Mouse (Mus musculus) gastrocnemius, postnatal 14 days (tissue): Measurements from ENCODE around the gene Gm10490. TPM values are rescaled to one million over a fixed set of nuclear protein-coding genes. Genes with fewer than 3 reads are reported as not detected.
A peak's percentile ranks its signal among the peaks of the same experiment; 100 is the strongest.
"Not testable (repeated sequence)": the region's sequence is repeated elsewhere in the genome, so short reads cannot be mapped to it uniquely, and the experiment has no call there.

ENCODE experiments used
- DNase-seq: peaks from one replicate; pipeline ENCODE4 v3.0.0; 2021; ENCODE audit warnings: mixed read lengths
- intact Hi-C: fragments of 180-260 bp; cut with DNase I; formaldehyde crosslinking; loops from one replicate; pipeline ENCODE4 v1.15.1; 2025; ENCODE audit warnings: low total_unique reads
- long read RNA-seq, 2 experiments: library from polyadenylated mRNA; stranded (forward); transcript quantifications; one replicate each; pipeline ENCODE4 v2.0.0; 2021
- total RNA-seq, 2 experiments: library from RNA; stranded (reverse); gene quantifications; 2 replicates each; pipeline ENCODE4 v1.2.3; 2021

Gene Gm10490
- not detected for total RNA-seq
- long read RNA-seq, experiment 1 = 0 reads
- long read RNA-seq, experiment 2 = 0 reads

- DNase-seq, intact Hi-C loops: not testable (repeated sequence)
Observed at GRCm38 (mm10) chrX:7909242-7909641, at the start of gene Gm10490. Gene Gm10490 (plus strand): TSS chrX:7909542.

GRCm38 (mm10) chrX:7863181-7863580 lies 46.2 kb upstream of the Gm10490 start:
- DNase-seq = no peak
- intact Hi-C loops = no loop called here

- DNase-seq = no peak
- intact Hi-C loops = no loop called here
Observed at GRCm38 (mm10) chrX:7864551-7864950, 44.8 kb upstream of the Gm10490 start.

GRCm38 (mm10) chrX:7865343-7865742 lies 44.0 kb upstream of the Gm10490 start:
- no peak for DNase-seq
- intact Hi-C loops = no loop called here

- intact Hi-C loops = no loop called here
- no peak for DNase-seq
Observed at GRCm38 (mm10) chrX:7865786-7866185, 43.6 kb upstream of the Gm10490 start.

- intact Hi-C loops = no loop called here
- DNase-seq = no peak
Observed at GRCm38 (mm10) chrX:7867141-7867540, 42.2 kb upstream of the Gm10490 start.

GRCm38 (mm10) chrX:7868506-7868905 lies 40.8 kb upstream of the Gm10490 start:
- no peak for DNase-seq
- intact Hi-C loops = loop anchor here (2.0 kb wide), 1 partner anchor 16 kb away; no protein-coding TSS in a partner anchor

GRCm38 (mm10) chrX:7869826-7870225 lies 39.5 kb upstream of the Gm10490 start:
- no peak for DNase-seq
- intact Hi-C loops = loop anchor here (2.0 kb wide), 1 partner anchor 17 kb away; no protein-coding TSS in a partner anchor

GRCm38 (mm10) chrX:7878007-7878419 lies 31.3 kb upstream of the Gm10490 start, which contains the start of gene Pim2:
Gene Pim2 (plus strand): TSS chrX:7878262.
- DNase-seq = peak; percentile 57
- intact Hi-C loops = no loop called here

- no peak for DNase-seq
- intact Hi-C loops = no loop called here
Observed at GRCm38 (mm10) chrX:7878495-7878894, 30.8 kb upstream of the Gm10490 start.

GRCm38 (mm10) chrX:7879819-7880218 lies 29.5 kb upstream of the Gm10490 start:
- peak; percentile 48 for DNase-seq
- intact Hi-C loops = no loop called here

- peak; percentile 86 for DNase-seq
- intact Hi-C loops = no loop called here
Observed at GRCm38 (mm10) chrX:7883841-7884567, 25.3 kb upstream of the Gm10490 start, which contains the start of gene Slc35a2. Gene Slc35a2 (plus strand): TSS chrX:7884028.

- DNase-seq = no peak
Observed at GRCm38 (mm10) chrX:7898211-7898610, 11.1 kb upstream of the Gm10490 start.

GRCm38 (mm10) chrX:7898880-7899874 lies 10.2 kb upstream of the Gm10490 start, which contains the start of the genes Pqbp1 and Timm17b:
Gene Pqbp1 (minus strand): TSS chrX:7899269.
Gene Timm17b (plus strand): TSS chrX:7899357.
- intact Hi-C loops = no loop called here
- peak; percentile 87 for DNase-seq

More at GRCm38 (mm10) chrX:7898211-7898610, 11.1 kb upstream of the Gm10490 start:
- intact Hi-C loops = no loop called here

GRCm38 (mm10) chrX:7904441-7904840 lies 4.9 kb upstream of the Gm10490 start:
- DNase-seq = no peak
- intact Hi-C loops = no loop called here

- DNase-seq = no peak
- intact Hi-C loops = no loop called here
Observed at GRCm38 (mm10) chrX:7907735-7908134, 1.6 kb upstream of the Gm10490 start, which contains the start of gene Gm10491. Gene Gm10491 (minus strand): TSS chrX:7907835.

- intact Hi-C loops = no loop called here
- DNase-seq = no peak
Observed at GRCm38 (mm10) chrX:7910473-7910872, 1.1 kb downstream of the Gm10490 start.

GRCm38 (mm10) chrX:7915669-7916068 lies 6.3 kb downstream of the Gm10490 start:
- DNase-seq = not testable (repeated sequence)
- intact Hi-C loops = loop anchor here (5.0 kb wide), 1 partner anchor 102 kb away; the partner anchor contains the start of gene Glod5

- DNase-seq = not testable (repeated sequence)
- intact Hi-C loops = loop anchor here (5.0 kb wide), 1 partner anchor 99 kb away; the partner anchor contains the start of gene Glod5
Observed at GRCm38 (mm10) chrX:7917960-7918359, 8.6 kb downstream of the Gm10490 start.
